Mouse (Mus musculus) lung, postnatal 0 days (tissue): ENCODE measurements around the gene Rasal1.

Experiments used
- CTCF ChIP-seq: IDR thresholded peaks from 2 replicates; pipeline ENCODE4 v1.5.1; 2016; ENCODE audit warnings: antibody characterized with exemption, mild to moderate bottlenecking
- EP300 ChIP-seq: IDR thresholded peaks from 2 replicates; pipeline ENCODE4 v1.6.1; 2016; ENCODE audit warnings: antibody characterized with exemption, mild to moderate bottlenecking, control low read depth

GRCm38 (mm10) chr5:120660816-120661215 lies 12.2 kb downstream of the Rasal1 start:
- TF ChIP-seq CTCF = no peak
- TF ChIP-seq EP300 = no peak
